ENCODE assay signal across 17 mouse cellular contexts in the genomic region with DNA sequence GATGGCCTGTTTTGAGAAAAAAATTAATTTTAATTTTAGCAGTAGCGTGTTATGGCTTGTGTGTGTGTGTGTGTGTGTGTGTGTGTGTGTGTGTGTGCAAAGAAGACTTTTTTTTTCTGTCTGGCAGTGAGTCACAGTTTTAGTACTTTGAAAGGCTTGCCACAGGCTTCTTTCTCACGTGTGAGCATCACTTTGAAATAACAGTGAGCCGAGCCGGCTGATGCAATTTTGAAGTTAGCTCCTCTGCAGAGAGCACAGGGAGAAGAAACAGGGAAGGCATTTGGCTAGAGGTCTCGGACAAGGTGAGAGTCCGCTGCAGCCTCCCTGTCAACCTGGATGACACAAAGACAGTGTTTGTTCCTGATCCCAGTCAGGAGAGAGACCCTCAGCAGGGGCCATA.
DNase-seq lines count a peak whose midpoint lies in the region; ATAC-seq and TF ChIP-seq lines count a peak whose summit lies in the region.
"Had no signal": no experiment of that assay in that cellular context is flagged by ENCODE, and none has a peak within 500 bp of the region (broad histone marks: within the 10 kb centered on the region; RNA-seq: fewer than 3 reads in every experiment).

No protein-coding gene starts in this region.

- no peak for DNase-seq in gastrocnemius, adult 2 months
- DNase-seq in gastrocnemius, postnatal 36 days: no peak
- peak; percentile 54 to 59 for DNase-seq in right cerebral cortex, postnatal 10 days (ENCODE audit: low spot score in 2 of 2)
- DNase-seq in right cerebral cortex, adult 18-20 months: no peak
- peak; percentile 81 for DNase-seq in MN1 (ENCODE audit: low spot score)
- no peak for DNase-seq in kidney, adult 2 months
- DNase-seq: cerebellum, adult 8-10 months; gastrocnemius, postnatal 10 days; kidney, postnatal 14 days had no signal

- no peak overlapping the region for H3K4me3 ChIP-seq in gastrocnemius, adult 2 months
- no peak overlapping the region for H3K4me3 ChIP-seq in myocyte
- H3K4me3 ChIP-seq in kidney, adult 2 months (ENCODE audit: insufficient read depth, low read depth, low read length): no peak overlapping the region
- no peak overlapping the region for H3K4me3 ChIP-seq in hindbrain, embryonic 12.5 days
- H3K4me3 ChIP-seq: heart, embryonic 12.5 days; hindbrain, embryonic 10.5 days; intestine, embryonic 15.5 days; limb, embryonic 15.5 days; lung, embryonic 15.5 days had no signal

- no peaks in the 10 kb centered on the region for H3K27me3 ChIP-seq in myocyte (ENCODE audit: control insufficient read depth, insufficient read depth, insufficient read length)
- H3K27me3 ChIP-seq in kidney, adult 2 months (replicated peaks; ENCODE audit: control insufficient read depth, insufficient read depth, low read length): no peaks in the 10 kb centered on the region
- H3K27me3 ChIP-seq in hindbrain, embryonic 12.5 days: no peaks in the 10 kb centered on the region
- H3K27me3 ChIP-seq: heart, embryonic 12.5 days; intestine, embryonic 15.5 days; limb, embryonic 15.5 days; lung, embryonic 15.5 days; Patski had no signal

- H3K9me3 ChIP-seq in hindbrain, embryonic 12.5 days (replicated peaks): no peaks in the 10 kb centered on the region
- H3K9me3 ChIP-seq: heart, embryonic 12.5 days; hindbrain, embryonic 10.5 days; intestine, embryonic 15.5 days; limb, embryonic 15.5 days; lung, embryonic 15.5 days had no signal

- H3K4me2 ChIP-seq in myocyte (ENCODE audit: low read depth): peak overlapping the region; percentile 50
- no peak overlapping the region for H3K4me2 ChIP-seq in hindbrain, embryonic 12.5 days (replicated peaks)
- H3K4me2 ChIP-seq: heart, embryonic 12.5 days; intestine, embryonic 15.5 days; limb, embryonic 15.5 days; lung, embryonic 15.5 days had no signal

- H3K27ac ChIP-seq in gastrocnemius, adult 2 months: peak overlapping the region; percentile 72
- H3K27ac ChIP-seq in kidney, adult 2 months (ENCODE audit: insufficient read depth, low read depth, low read length): no peak overlapping the region
- H3K27ac ChIP-seq in hindbrain, embryonic 12.5 days: no peak overlapping the region
- H3K27ac ChIP-seq: hindbrain, embryonic 10.5 days; intestine, embryonic 15.5 days; limb, embryonic 15.5 days; lung, embryonic 15.5 days had no signal

- 84% methylated on average over 6 of the region's 6 CpGs for WGBS in kidney, adult 2 months
- 63% methylated on average over 6 of the region's 6 CpGs for WGBS in hindbrain, embryonic 12.5 days

- TF ChIP-seq CTCF in gastrocnemius, adult 2 months (IDR thresholded peaks at IDR 0.05): no peak
- TF ChIP-seq CTCF in kidney, adult 2 months (conservative IDR thresholded peaks at IDR 0.05; ENCODE audit: insufficient read depth, insufficient read length, low read depth, low read length): no peak

- no peaks in the 10 kb centered on the region for H3K79me2 ChIP-seq in myocyte (ENCODE audit: control insufficient read depth, insufficient read depth)

- H3K4me1 ChIP-seq in kidney, adult 2 months (ENCODE audit: control insufficient read depth, insufficient read depth, low read length): no peaks in the 10 kb centered on the region
- H3K4me1 ChIP-seq in hindbrain, embryonic 12.5 days: no peaks in the 10 kb centered on the region
- H3K4me1 ChIP-seq: hindbrain, embryonic 10.5 days; intestine, embryonic 15.5 days had no signal

- intact Hi-C loops in gastrocnemius, adult 2 months (cut with DNase I): loop anchor here (10.0 kb wide), 1 partner anchor 403 kb away; no protein-coding TSS in a partner anchor
- intact Hi-C loops in gastrocnemius, postnatal 36 days (cut with DNase I): no loop called here

- H3ac ChIP-seq in myocyte (ENCODE audit: control insufficient read depth, insufficient read length): no peak overlapping the region

- no peak overlapping the region for H3K9ac ChIP-seq in hindbrain, embryonic 12.5 days
- H3K9ac ChIP-seq: heart, embryonic 12.5 days; intestine, embryonic 15.5 days; limb, embryonic 15.5 days; lung, embryonic 15.5 days had no signal

- H3K36me3 ChIP-seq in myocyte (ENCODE audit: control insufficient read depth, insufficient read depth): no peaks in the 10 kb centered on the region
- no peaks in the 10 kb centered on the region for H3K36me3 ChIP-seq in kidney, adult 2 months (ENCODE audit: control insufficient read depth, insufficient read depth, low read length)
- H3K36me3 ChIP-seq in hindbrain, embryonic 12.5 days: no peaks in the 10 kb centered on the region
- H3K36me3 ChIP-seq: heart, embryonic 12.5 days; hindbrain, embryonic 10.5 days; intestine, embryonic 15.5 days; limb, embryonic 15.5 days; lung, embryonic 15.5 days had no signal

- TF ChIP-seq POLR2A in myocyte (IDR thresholded peaks at IDR 0.05; ENCODE audit: insufficient read length, low read depth): no peak
- no peak for TF ChIP-seq POLR2A in kidney, adult 2 months (IDR thresholded peaks at IDR 0.05; ENCODE audit: low read depth, low read length)

- ATAC-seq in hindbrain, embryonic 12.5 days (ENCODE audit: low FRiP score): no peak
- ATAC-seq: intestine, embryonic 15.5 days; Patski had no signal

TF ChIP-seq in myocyte, 11 proteins besides CTCF, POLR2A, EP300 and RAD21:
- peak; percentile 64; the same call in 1 of the 2 replicates for TF ChIP-seq CEBPB (IDR thresholded peaks at IDR 0.05; ENCODE audit: insufficient read depth, poor library complexity, severe bottlenecking)
- TF ChIP-seq TCF12 (IDR thresholded peaks at IDR 0.05; ENCODE audit: insufficient read depth, poor library complexity, severe bottlenecking): no peak

Comparison
In these comparisons a context has a peak if more than half of its experiments do, and no peak if none do; other contexts are left out.
1. DNase-seq: peak in right cerebral cortex, postnatal 10 days (2 of 2) and MN1 (single experiment); none in gastrocnemius, adult 2 months (single experiment), gastrocnemius, postnatal 36 days (0 of 2), right cerebral cortex, adult 18-20 months (single experiment) and kidney, adult 2 months (single experiment).